Comparison of ENCODE assay signal across 20 mouse cellular contexts in the genomic region with DNA sequence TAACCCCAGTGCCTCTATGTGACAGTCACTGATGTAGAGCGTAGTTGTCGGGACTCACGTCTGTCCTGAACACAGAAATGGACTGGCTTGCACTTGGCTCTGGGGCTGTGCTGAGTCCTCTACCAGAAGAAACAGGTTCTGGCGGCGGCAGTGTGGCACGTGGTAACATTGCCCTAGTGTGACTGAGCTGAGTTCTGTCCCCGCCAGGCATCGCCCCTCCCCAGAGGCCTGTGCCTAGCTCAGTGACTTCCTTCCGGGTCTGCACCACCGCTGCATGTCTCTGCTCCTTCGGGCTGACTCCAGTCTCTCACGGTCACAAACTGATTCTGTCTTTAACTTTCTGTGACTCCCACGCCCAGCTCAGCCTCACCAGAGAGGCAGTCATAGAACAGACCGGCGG. TPM values are rescaled to one million over a fixed set of nuclear protein-coding genes. Genes with fewer than 3 reads are reported as not detected.
DNase-seq lines count a peak whose midpoint lies in the region; ATAC-seq and TF ChIP-seq lines count a peak whose summit lies in the region.
"Had no signal": no experiment of that assay in that cellular context is flagged by ENCODE, and none has a peak within 500 bp of the region (broad histone marks: within the 10 kb centered on the region; RNA-seq: fewer than 3 reads in every experiment).

No protein-coding gene starts in this region.

- no peak for ATAC-seq in cerebellum, adult (ENCODE audit: insufficient number of reproducible peaks, low FRiP score, low TSS enrichment)
- ATAC-seq in midbrain, embryonic 13.5 days: no peak
- ATAC-seq: activated CD4-positive, CD25-positive, alpha-beta regulatory T cell, adult 4 months; forebrain, embryonic 13.5 days; hindbrain, postnatal 0 days had no signal

- 0 out of 2 replicates have a peak, but pooled peaks have one; percentile 3 for TF ChIP-seq CTCF in bone marrow, adult 2 months (IDR thresholded peaks at IDR 0.05; ENCODE audit: control insufficient read depth, insufficient read depth, low read length)

- intact Hi-C loops in heart, postnatal 10 days (cut with DNase I): loop anchor here (5.0 kb wide), 1 partner anchor 198 kb away; a partner anchor contains a TSS
- intact Hi-C loops in left cerebral cortex, postnatal 4 days (cut with DNase I): loop anchor here (5.0 kb wide), 1 partner anchor 188 kb away; no protein-coding TSS in a partner anchor

- peaks cover 3% of the 10 kb centered on the region; the same call in 1 of the 2 replicates for H3K4me1 ChIP-seq in bone marrow, adult 2 months (ENCODE audit: control insufficient read depth, insufficient read depth, low read length)
- peaks cover 34% of the 10 kb centered on the region for H3K4me1 ChIP-seq in midbrain, embryonic 13.5 days (replicated peaks)

- WGBS in bone marrow, adult 2 months: 68% methylated on average over 15 of the region's 15 CpGs
- WGBS in midbrain, embryonic 13.5 days: 92% methylated on average over 15 of the region's 15 CpGs

- peaks cover 17% of the 10 kb centered on the region for H3K36me3 ChIP-seq in midbrain, embryonic 13.5 days
- H3K36me3 ChIP-seq: liver, embryonic 15.5 days had no signal

- peak; percentile 19 for DNase-seq in cerebellum, adult 11-12 months
- peak; percentile 46 to 54 for DNase-seq in spleen, postnatal 14 days (ENCODE audit: low spot score in 2 of 2)
- peak; percentile 71 to 83 for DNase-seq in thymus, postnatal 36 days
- DNase-seq in heart, postnatal 10 days: no peak
- no peak for DNase-seq in left cerebral cortex, postnatal 4 days
- DNase-seq: cerebellum, adult 8-10 months; gastrocnemius, adult 2 months had no signal

- peak; percentile 34; the same call in 1 of the 2 replicates for TF ChIP-seq POLR2A in bone marrow, adult 2 months (IDR thresholded peaks at IDR 0.05; ENCODE audit: borderline replicate concordance, control insufficient read depth, low read depth, low read length)

- 0 out of 2 replicates have a peak overlapping the region, but pooled peaks have one; percentile 22 for H3K27ac ChIP-seq in bone marrow, adult 2 months (ENCODE audit: control insufficient read depth, insufficient read depth, low read depth, low read length, poor library complexity)
- H3K27ac ChIP-seq in midbrain, embryonic 13.5 days: no peak overlapping the region
- H3K27ac ChIP-seq: embryonic facial prominence, embryonic 15.5 days; forebrain, embryonic 13.5 days; gastrocnemius, adult 2 months; hindbrain, postnatal 0 days; liver, embryonic 15.5 days had no signal

- H3K4me2 ChIP-seq in midbrain, embryonic 13.5 days (replicated peaks): no peak overlapping the region
- H3K4me2 ChIP-seq: embryonic facial prominence, embryonic 15.5 days; forebrain, embryonic 13.5 days; liver, embryonic 15.5 days had no signal

- H3K4me3 ChIP-seq in bone marrow, adult 2 months (replicated peaks; ENCODE audit: control insufficient read depth, low read depth, low read length): peak overlapping the region; percentile 17
- no peak overlapping the region for H3K4me3 ChIP-seq in midbrain, embryonic 13.5 days (replicated peaks)
- H3K4me3 ChIP-seq: embryonic facial prominence, embryonic 15.5 days; forebrain, embryonic 13.5 days; gastrocnemius, adult 2 months; liver, embryonic 15.5 days had no signal

- no peaks in the 10 kb centered on the region for H3K9me3 ChIP-seq in midbrain, embryonic 13.5 days
- H3K9me3 ChIP-seq: embryonic facial prominence, embryonic 15.5 days; forebrain, embryonic 13.5 days; liver, embryonic 15.5 days had no signal

- no peaks in the 10 kb centered on the region for H3K27me3 ChIP-seq in midbrain, embryonic 13.5 days
- H3K27me3 ChIP-seq: embryonic facial prominence, embryonic 15.5 days; forebrain, embryonic 13.5 days; liver, embryonic 15.5 days had no signal

- no peak overlapping the region for H3K9ac ChIP-seq in midbrain, embryonic 13.5 days (replicated peaks)
- H3K9ac ChIP-seq: embryonic facial prominence, embryonic 15.5 days; forebrain, embryonic 13.5 days; liver, embryonic 15.5 days had no signal

RNA-seq across cellular contexts. Expression of a gene that starts 3.2 kb away (rescaled TPM):
- 14.3 and 15.1 TPM in 2 replicates for polyA plus RNA-seq in bone marrow, adult 2 months (2011; ENCODE audit: insufficient read depth, insufficient read length, low replicate concordance, missing spikeins)
- polyA plus RNA-seq in midbrain, embryonic 13.5 days (2015; fragmentation: Nextera tagmentation; extraction: Ambion mirVana): 115 and 121 TPM in 2 replicates
- 10 to 100 TPM; 14.2 to 20.7 TPM for total RNA-seq in heart, postnatal 10 days (2021)
- total RNA-seq in left cerebral cortex, postnatal 4 days (2021): 10 to 100 TPM; 39.9 to 41.0 TPM

RNA-seq across cellular contexts. Expression of a gene that starts 35.5 kb away (rescaled TPM):
- polyA plus RNA-seq in bone marrow, adult 2 months (2011; ENCODE audit: insufficient read depth, insufficient read length, low replicate concordance, missing spikeins): 2.0 and 11.3 TPM in 2 replicates
- polyA plus RNA-seq in midbrain, embryonic 13.5 days (2015; fragmentation: Nextera tagmentation; extraction: Ambion mirVana): 1.4 and 3.1 TPM in 2 replicates
- not detected for total RNA-seq in heart, postnatal 10 days (2021)
- total RNA-seq in left cerebral cortex, postnatal 4 days (2021): under 1 TPM; 0.40 to 0.89 TPM
- polyA plus RNA-seq: activated CD4-positive, CD25-positive, alpha-beta regulatory T cell, adult 4 months; embryonic facial prominence, embryonic 15.5 days; forebrain, embryonic 13.5 days; liver, embryonic 15.5 days; testis, adult 2 months had no signal

RNA-seq across cellular contexts. Expression of a gene that starts 50.9 kb away (rescaled TPM):
- polyA plus RNA-seq in bone marrow, adult 2 months (2011; ENCODE audit: insufficient read depth, insufficient read length, low replicate concordance, missing spikeins): 0.27 TPM in 1 of 2 replicates, not detected in the other
- 8.0 and 9.0 TPM in 2 replicates for polyA plus RNA-seq in midbrain, embryonic 13.5 days (2015; fragmentation: Nextera tagmentation; extraction: Ambion mirVana)
- total RNA-seq in heart, postnatal 10 days (2021): not detected
- 10 to 100 TPM; 36.0 to 36.7 TPM for total RNA-seq in left cerebral cortex, postnatal 4 days (2021)
- total RNA-seq: gastrocnemius, adult 2 months; heart, adult 8-10 months; heart, postnatal 25 days had no signal
- polyA plus RNA-seq: kidney, embryonic 16.5 days; limb, embryonic 11.5 days; liver, embryonic 15.5 days had no signal

Comparison
In these comparisons a context has a peak if more than half of its experiments do, and no peak if none do; other contexts are left out.
1. DNase-seq: peak in cerebellum, adult 11-12 months (single experiment), spleen, postnatal 14 days (2 of 2) and thymus, postnatal 36 days (2 of 2); none in heart, postnatal 10 days (0 of 2) and left cerebral cortex, postnatal 4 days (single experiment).
2. RNA of a gene that starts 50.9 kb away (total RNA-seq): 36.0 to 36.7 TPM in left cerebral cortex, postnatal 4 days; not detected in heart, postnatal 10 days; every median in the first group is over 10 times any median in the second.